Mouse (Mus musculus): ENCODE results near the gene Zfp710. TPM values are rescaled to one million over a fixed set of nuclear protein-coding genes. Genes with fewer than 3 reads are reported as not detected.
A peak's percentile ranks its signal among the peaks of the same experiment; 100 is the strongest.

The Zfp710 gene
- total and polyA plus RNA-seq, 2 experiments: 5.4 to 12.7 TPM

- H3K79me2 ChIP-seq (ENCODE audit: control insufficient read depth, insufficient read depth, low read length): peaks cover 10% of the 10 kb centered on the region; the same call in 1 of the 2 replicates
- H3K27ac ChIP-seq (replicated peaks; ENCODE audit: insufficient read depth, low read depth, low read length): no peak overlapping the region
- H3K4me3 ChIP-seq (ENCODE audit: insufficient read depth, low read depth, low read length): no peak overlapping the region
- TF ChIP-seq CTCF (IDR thresholded peaks at IDR 0.05; ENCODE audit: low read depth, low read length): no peak
- TF ChIP-seq POLR2A (IDR thresholded peaks at IDR 0.05; ENCODE audit: extremely low read depth, insufficient read depth, low read length): no peak
- H3K27me3 ChIP-seq (ENCODE audit: control insufficient read depth, insufficient read depth, low read length): no peaks in the 10 kb centered on the region
- H3K4me1 ChIP-seq (ENCODE audit: control insufficient read depth, insufficient read depth, low read length): peaks cover 25% of the 10 kb centered on the region
- 73% methylated on average over 8 of the region's 8 CpGs for WGBS
- H3K36me3 ChIP-seq (ENCODE audit: control insufficient read depth, insufficient read depth, low read length): no peaks in the 10 kb centered on the region
- H3K9ac ChIP-seq (ENCODE audit: low read depth, low read length): no peak overlapping the region
- DNase-seq (ENCODE audit: extremely low read depth, low read depth, low spot score): no peak
Measured at GRCm38 (mm10) chr7:80073506-80073905, 48.9 kb downstream of the Zfp710 start.

- no peak for TF ChIP-seq CTCF (IDR thresholded peaks at IDR 0.05; ENCODE audit: low read depth, low read length)
- peaks cover 10% of the 10 kb centered on the region; the same call in 1 of the 2 replicates for H3K79me2 ChIP-seq (ENCODE audit: control insufficient read depth, insufficient read depth, low read length)
- 49% methylated on average over 5 of the region's 5 CpGs for WGBS
- H3K4me3 ChIP-seq (ENCODE audit: insufficient read depth, low read depth, low read length): no peak overlapping the region
- no peak overlapping the region for H3K9ac ChIP-seq (ENCODE audit: low read depth, low read length)
- H3K27me3 ChIP-seq (ENCODE audit: control insufficient read depth, insufficient read depth, low read length): no peaks in the 10 kb centered on the region
- 0 out of 2 replicates have a peak overlapping the region, but pooled peaks have one; percentile 10 for H3K27ac ChIP-seq (replicated peaks; ENCODE audit: insufficient read depth, low read depth, low read length)
- DNase-seq (ENCODE audit: extremely low read depth, low read depth, low spot score): peak; percentile 51
- H3K4me1 ChIP-seq (ENCODE audit: control insufficient read depth, insufficient read depth, low read length): peaks cover 23% of the 10 kb centered on the region
- H3K36me3 ChIP-seq (ENCODE audit: control insufficient read depth, insufficient read depth, low read length): no peaks in the 10 kb centered on the region
Measured at GRCm38 (mm10) chr7:80074921-80075441, 50.4 kb downstream of the Zfp710 start.

DNA sequence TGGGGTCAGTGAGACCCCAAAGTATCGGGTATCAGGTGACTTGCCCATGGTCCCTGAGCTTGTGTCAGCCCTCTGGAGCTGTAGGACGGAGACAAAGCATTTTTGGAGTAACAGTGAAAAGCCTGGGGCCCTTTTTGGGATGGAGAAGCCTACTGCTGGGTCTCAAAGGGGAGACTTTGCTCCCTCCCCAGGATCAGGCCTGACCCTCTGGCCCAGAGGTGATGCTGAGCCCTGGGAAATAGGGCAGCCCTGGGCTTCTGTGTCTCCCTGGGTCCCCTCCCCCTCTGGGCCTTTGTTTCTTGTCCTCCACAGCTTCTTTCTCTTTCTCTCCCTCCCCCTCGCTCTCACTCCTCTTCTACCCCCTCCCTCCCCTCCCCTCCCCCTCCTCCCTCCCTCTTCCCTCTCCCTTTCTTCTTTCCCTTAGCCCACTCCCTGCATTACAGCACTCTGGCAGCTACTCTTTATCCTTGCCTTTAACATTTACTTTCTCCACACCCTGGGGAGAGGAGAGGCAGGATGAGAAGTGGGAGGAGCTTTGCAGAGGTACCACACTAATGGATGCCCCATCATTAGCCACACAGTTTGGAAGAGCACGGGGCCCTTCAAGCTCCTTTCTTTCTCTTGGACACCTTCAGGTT is 51.5 kb downstream of the Zfp710 start:
- Histone ChIP-seq H3K4me1 (ENCODE audit: control insufficient read depth, insufficient read depth, low read length) (peaks cover 17% of the 10 kb centered on the region), H3K4me3 (ENCODE audit: insufficient read depth, low read depth, low read length) (no peak overlapping the region), H3K27ac (replicated peaks; ENCODE audit: insufficient read depth, low read depth, low read length) (no peak overlapping the region), H3K9ac (ENCODE audit: low read depth, low read length) (no peak overlapping the region), H3K27me3 (ENCODE audit: control insufficient read depth, insufficient read depth, low read length) (no peaks in the 10 kb centered on the region), H3K36me3 (ENCODE audit: control insufficient read depth, insufficient read depth, low read length) (no peaks in the 10 kb centered on the region), H3K79me2 (ENCODE audit: control insufficient read depth, insufficient read depth, low read length) (peaks cover 7% of the 10 kb centered on the region; the same call in 1 of the 2 replicates)
- TF ChIP-seq POLR2A (IDR thresholded peaks at IDR 0.05; ENCODE audit: extremely low read depth, insufficient read depth, low read length): no peak
- no peak for TF ChIP-seq CTCF (IDR thresholded peaks at IDR 0.05; ENCODE audit: low read depth, low read length)
- DNase-seq (ENCODE audit: extremely low read depth, low read depth, low spot score): no peak
- WGBS: 76% methylated on average over 4 of the region's 4 CpGs

DNA sequence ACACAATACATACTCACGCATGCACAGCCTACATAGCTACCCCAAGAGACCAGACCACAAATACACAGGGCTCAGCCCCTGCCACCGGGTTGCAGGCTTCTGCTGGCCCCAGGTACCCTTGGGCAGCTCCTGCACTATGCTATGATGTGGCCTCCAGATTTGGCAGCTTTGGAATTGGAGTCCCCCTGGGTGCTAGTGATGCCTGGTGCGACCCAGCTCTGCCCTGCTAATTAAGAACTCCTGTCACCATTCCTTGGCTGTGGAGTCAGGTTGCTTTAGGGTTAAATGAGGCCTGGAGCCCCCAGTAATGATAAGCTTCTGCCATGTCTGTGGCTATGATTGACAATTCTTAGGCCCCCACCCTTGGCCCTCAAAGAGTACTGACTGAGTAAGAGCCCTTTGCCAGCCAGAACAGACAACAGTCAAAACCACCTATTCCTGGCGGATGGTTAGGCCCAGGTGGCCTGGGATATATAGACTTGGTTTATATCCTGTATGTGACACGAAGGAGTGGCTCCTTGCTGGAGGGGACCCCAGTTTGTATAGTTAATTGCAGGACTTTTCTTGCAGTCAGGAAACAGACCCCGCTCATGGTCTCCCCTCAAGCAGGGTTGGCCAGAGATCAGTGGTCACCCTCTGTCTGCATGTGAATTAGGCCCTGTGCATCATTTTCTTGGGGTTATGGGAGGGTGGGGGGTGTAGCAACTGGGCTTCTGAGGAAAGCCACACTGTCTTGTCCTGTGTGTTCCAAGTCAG is 52.5 kb downstream of the Zfp710 start:
- H3K36me3 ChIP-seq (ENCODE audit: control insufficient read depth, insufficient read depth, low read length): no peaks in the 10 kb centered on the region
- H3K4me1 ChIP-seq (ENCODE audit: control insufficient read depth, insufficient read depth, low read length): peaks cover 17% of the 10 kb centered on the region
- H3K27me3 ChIP-seq (ENCODE audit: control insufficient read depth, insufficient read depth, low read length): no peaks in the 10 kb centered on the region
- no peak overlapping the region for H3K9ac ChIP-seq (ENCODE audit: low read depth, low read length)
- TF ChIP-seq POLR2A (IDR thresholded peaks at IDR 0.05; ENCODE audit: extremely low read depth, insufficient read depth, low read length) (no peak), CTCF (IDR thresholded peaks at IDR 0.05; ENCODE audit: low read depth, low read length) (no peak)
- H3K4me3 ChIP-seq (ENCODE audit: insufficient read depth, low read depth, low read length): no peak overlapping the region
- WGBS: 89% methylated on average over 6 of the region's 6 CpGs
- no peak for DNase-seq (ENCODE audit: extremely low read depth, low read depth, low spot score)
- H3K27ac ChIP-seq (replicated peaks; ENCODE audit: insufficient read depth, low read depth, low read length): 0 out of 2 replicates have a peak overlapping the region, but pooled peaks have one; percentile 4
- H3K79me2 ChIP-seq (ENCODE audit: control insufficient read depth, insufficient read depth, low read length): peaks cover 7% of the 10 kb centered on the region; the same call in 1 of the 2 replicates

DNA sequence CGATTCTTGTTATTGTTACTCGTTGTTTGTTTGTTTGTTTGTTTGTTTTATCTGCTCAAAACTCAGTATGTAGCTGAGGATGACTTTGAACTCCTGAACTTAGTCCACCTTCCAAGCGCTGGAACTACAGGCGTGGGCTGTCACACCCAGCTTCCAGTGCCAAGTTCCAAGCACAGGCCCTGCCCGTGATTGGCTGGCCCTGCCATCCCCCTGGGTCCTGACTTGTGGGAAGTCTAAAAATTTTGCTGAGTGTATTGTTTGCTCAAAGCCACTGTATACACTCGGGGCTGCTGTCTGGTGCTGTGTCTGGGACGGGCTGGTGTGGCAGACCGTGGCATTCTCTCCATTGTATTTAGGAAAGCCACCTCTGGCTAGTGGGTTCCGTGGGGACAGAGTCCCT is 53.2 kb downstream of the Zfp710 start:
- Histone ChIP-seq H3K36me3 (ENCODE audit: control insufficient read depth, insufficient read depth, low read length) (no peaks in the 10 kb centered on the region), H3K27me3 (ENCODE audit: control insufficient read depth, insufficient read depth, low read length) (no peaks in the 10 kb centered on the region), H3K27ac (replicated peaks; ENCODE audit: insufficient read depth, low read depth, low read length) (0 out of 2 replicates have a peak overlapping the region, but pooled peaks have one; percentile 31), H3K4me3 (ENCODE audit: insufficient read depth, low read depth, low read length) (no peak overlapping the region), H3K9ac (ENCODE audit: low read depth, low read length) (no peak overlapping the region), H3K79me2 (ENCODE audit: control insufficient read depth, insufficient read depth, low read length) (peaks cover 3% of the 10 kb centered on the region; the same call in 1 of the 2 replicates), H3K4me1 (ENCODE audit: control insufficient read depth, insufficient read depth, low read length) (peaks cover 17% of the 10 kb centered on the region)
- TF ChIP-seq CTCF (IDR thresholded peaks at IDR 0.05; ENCODE audit: low read depth, low read length) (no peak), POLR2A (IDR thresholded peaks at IDR 0.05; ENCODE audit: extremely low read depth, insufficient read depth, low read length) (no peak)
- DNase-seq (ENCODE audit: extremely low read depth, low read depth, low spot score): peak; percentile 66
- WGBS: 10% methylated on average over 9 of the region's 9 CpGs
